Mouse (Mus musculus): ENCODE results near the gene Olfr1392. TPM values are rescaled to one million over a fixed set of nuclear protein-coding genes. Genes with fewer than 3 reads are reported as not detected.

Gene Olfr1392
- polyA plus RNA-seq, 1 experiment from 2014 or later = not detected

- no peak overlapping the region for H3K9ac ChIP-seq
- no peaks in the 10 kb centered on the region for H3K27me3 ChIP-seq (replicated peaks)
- no peak overlapping the region for H3K27ac ChIP-seq
- WGBS (ENCODE audit: insufficient replicate concordance) = 58% methylated on average over 1 of the region's 1 CpGs
- H3K4me1 ChIP-seq = peaks cover 11% of the 10 kb centered on the region
- H3K4me3 ChIP-seq = no peak overlapping the region
- peaks cover 91% of the 10 kb centered on the region for H3K36me3 ChIP-seq
- no peak for ATAC-seq
- H3K9me3 ChIP-seq (replicated peaks) = no peaks in the 10 kb centered on the region
- no peak overlapping the region for H3K4me2 ChIP-seq
Observed at GRCm38 (mm10) chr11:49259829-49260228, 25.3 kb upstream of the Olfr1392 start.

- 0 out of 2 replicates have a peak, but pooled peaks cover 8% of the 10 kb centered on the region for H3K4me1 ChIP-seq
- no peak overlapping the region for H3K9ac ChIP-seq
- no peak overlapping the region for H3K27ac ChIP-seq
- H3K9me3 ChIP-seq (replicated peaks) = no peaks in the 10 kb centered on the region
- H3K4me3 ChIP-seq = no peak overlapping the region
- ATAC-seq = no peak
- no peaks in the 10 kb centered on the region for H3K27me3 ChIP-seq (replicated peaks)
- H3K4me2 ChIP-seq = no peak overlapping the region
- peaks cover 90% of the 10 kb centered on the region for H3K36me3 ChIP-seq
- WGBS (ENCODE audit: insufficient replicate concordance) = 90% methylated on average over 21 of the region's 21 CpGs
Observed at GRCm38 (mm10) chr11:49260598-49261312, 24.3 kb upstream of the Olfr1392 start.

DNA sequence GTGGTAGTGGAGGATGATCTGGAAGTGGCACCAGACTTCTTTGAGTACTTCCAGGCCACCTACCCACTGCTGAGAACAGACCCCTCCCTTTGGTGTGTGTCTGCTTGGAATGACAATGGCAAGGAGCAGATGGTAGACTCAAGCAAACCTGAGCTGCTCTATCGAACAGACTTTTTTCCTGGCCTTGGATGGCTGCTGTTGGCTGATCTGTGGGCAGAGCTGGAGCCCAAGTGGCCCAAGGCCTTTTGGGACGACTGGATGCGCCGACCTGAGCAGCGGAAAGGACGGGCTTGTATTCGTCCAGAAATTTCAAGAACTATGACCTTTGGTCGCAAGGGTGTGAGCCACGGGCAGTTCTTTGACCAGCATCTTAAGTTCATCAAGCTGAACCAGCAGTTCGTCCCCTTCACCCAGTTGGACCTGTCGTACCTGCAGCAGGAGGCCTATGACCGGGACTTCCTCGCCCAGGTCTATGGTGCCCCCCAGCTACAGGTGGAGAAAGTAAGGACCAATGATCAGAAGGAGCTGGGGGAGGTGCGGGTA, 23.7 kb upstream of the Olfr1392 start:
- Histone ChIP-seq H3K4me2 (no peak overlapping the region), H3K27ac (no peak overlapping the region), H3K36me3 (peaks cover 87% of the 10 kb centered on the region), H3K9ac (no peak overlapping the region), H3K9me3 (replicated peaks) (no peaks in the 10 kb centered on the region), H3K4me3 (no peak overlapping the region), H3K4me1 (0 out of 2 replicates have a peak, but pooled peaks cover 11% of the 10 kb centered on the region), H3K27me3 (replicated peaks) (no peaks in the 10 kb centered on the region)
- WGBS (ENCODE audit: insufficient replicate concordance) = 89% methylated on average over 14 of the region's 14 CpGs
- ATAC-seq = no peak

GRCm38 (mm10) chr11:49262286-49262685, 22.8 kb upstream of the Olfr1392 start:
- Histone ChIP-seq H3K4me1 (0 out of 2 replicates have a peak, but pooled peaks cover 6% of the 10 kb centered on the region), H3K27me3 (replicated peaks) (no peaks in the 10 kb centered on the region), H3K36me3 (peaks cover 78% of the 10 kb centered on the region), H3K27ac (no peak overlapping the region), H3K9ac (no peak overlapping the region), H3K4me3 (no peak overlapping the region), H3K4me2 (no peak overlapping the region), H3K9me3 (replicated peaks) (no peaks in the 10 kb centered on the region)
- no peak for ATAC-seq
- WGBS (ENCODE audit: insufficient replicate concordance) = 89% methylated on average over 5 of the region's 5 CpGs

DNA sequence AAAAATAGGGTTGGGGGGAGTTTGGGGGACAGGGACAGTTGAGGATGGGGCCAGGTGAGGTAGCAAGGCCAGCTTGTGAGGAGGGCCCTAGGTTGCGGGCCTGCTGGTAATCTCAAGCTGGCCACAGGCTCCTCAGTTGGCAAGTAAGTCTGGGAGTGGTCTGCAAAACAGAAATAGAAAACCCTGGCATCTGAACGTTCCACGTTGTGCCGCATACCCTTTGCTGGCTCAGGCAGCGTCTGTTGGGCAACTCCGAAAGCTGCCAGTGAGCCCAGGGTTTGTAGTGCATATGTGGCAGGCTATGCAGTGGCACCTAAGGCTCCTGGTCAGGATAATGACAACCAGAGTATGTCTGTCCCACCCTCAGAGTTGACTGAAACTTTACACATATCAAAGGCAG, 21.9 kb upstream of the Olfr1392 start:
- WGBS (ENCODE audit: insufficient replicate concordance) = 87% methylated on average over 6 of the region's 6 CpGs
- no peak overlapping the region for H3K9ac ChIP-seq
- H3K4me1 ChIP-seq = 0 out of 2 replicates have a peak, but pooled peaks cover 12% of the 10 kb centered on the region
- ATAC-seq = no peak
- no peak overlapping the region for H3K4me3 ChIP-seq
- no peak overlapping the region for H3K4me2 ChIP-seq
- peaks cover 73% of the 10 kb centered on the region for H3K36me3 ChIP-seq
- no peaks in the 10 kb centered on the region for H3K9me3 ChIP-seq (replicated peaks)
- H3K27me3 ChIP-seq (replicated peaks) = no peaks in the 10 kb centered on the region
- H3K27ac ChIP-seq = 0 out of 2 replicates have a peak overlapping the region, but pooled peaks have one; percentile 10

GRCm38 (mm10) chr11:49264081-49264480, 21.0 kb upstream of the Olfr1392 start:
- H3K9me3 ChIP-seq (replicated peaks) = no peaks in the 10 kb centered on the region
- no peak overlapping the region for H3K4me3 ChIP-seq
- H3K27ac ChIP-seq = no peak overlapping the region
- no peak overlapping the region for H3K9ac ChIP-seq
- H3K27me3 ChIP-seq (replicated peaks) = no peaks in the 10 kb centered on the region
- H3K4me2 ChIP-seq = no peak overlapping the region
- WGBS (ENCODE audit: insufficient replicate concordance) = 87% methylated on average over 7 of the region's 7 CpGs
- 0 out of 2 replicates have a peak, but pooled peaks cover 12% of the 10 kb centered on the region for H3K4me1 ChIP-seq
- peaks cover 67% of the 10 kb centered on the region for H3K36me3 ChIP-seq
- ATAC-seq = no peak

DNA sequence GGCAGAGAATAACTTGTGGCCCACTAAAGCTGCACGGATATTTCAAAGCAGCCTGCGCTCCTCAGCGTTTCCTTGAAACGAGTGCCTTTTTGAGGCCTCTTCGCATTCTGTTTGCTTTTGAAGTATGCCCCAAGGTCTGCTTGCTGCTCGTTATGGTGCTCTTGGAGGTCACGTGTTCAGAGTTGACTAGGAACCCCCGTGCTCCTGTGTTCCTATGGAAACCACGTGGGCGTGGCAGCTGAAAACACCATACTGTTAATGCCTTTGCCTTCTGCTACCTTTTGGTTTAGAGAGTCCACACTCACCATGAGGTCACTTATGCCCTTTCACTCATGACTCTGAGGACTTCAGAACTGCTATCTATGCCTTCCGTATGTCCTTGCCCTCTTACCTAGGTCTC, 20.5 kb upstream of the Olfr1392 start:
- Histone ChIP-seq H3K4me1 (0 out of 2 replicates have a peak, but pooled peaks cover 12% of the 10 kb centered on the region), H3K27me3 (replicated peaks) (no peaks in the 10 kb centered on the region), H3K36me3 (peaks cover 63% of the 10 kb centered on the region), H3K9me3 (replicated peaks) (no peaks in the 10 kb centered on the region), H3K9ac (0 out of 2 replicates have a peak overlapping the region, but pooled peaks have one; percentile 10), H3K27ac (no peak overlapping the region), H3K4me2 (no peak overlapping the region), H3K4me3 (no peak overlapping the region)
- WGBS (ENCODE audit: insufficient replicate concordance) = 70% methylated on average over 11 of the region's 11 CpGs
- no peak for ATAC-seq

GRCm38 (mm10) chr11:49265101-49265500, 20.0 kb upstream of the Olfr1392 start:
- H3K9me3 ChIP-seq (replicated peaks) = no peaks in the 10 kb centered on the region
- H3K4me1 ChIP-seq = 0 out of 2 replicates have a peak, but pooled peaks cover 12% of the 10 kb centered on the region
- H3K27ac ChIP-seq = no peak overlapping the region
- H3K36me3 ChIP-seq = peaks cover 58% of the 10 kb centered on the region
- no peak overlapping the region for H3K4me2 ChIP-seq
- H3K27me3 ChIP-seq (replicated peaks) = no peaks in the 10 kb centered on the region
- no peak for ATAC-seq
- WGBS (ENCODE audit: insufficient replicate concordance) = 76% methylated on average over 8 of the region's 8 CpGs
- no peak overlapping the region for H3K9ac ChIP-seq
- no peak overlapping the region for H3K4me3 ChIP-seq

GRCm38 (mm10) chr11:49266671-49267070, 18.4 kb upstream of the Olfr1392 start:
- H3K4me2 ChIP-seq = no peak overlapping the region
- H3K27me3 ChIP-seq (replicated peaks) = no peaks in the 10 kb centered on the region
- ATAC-seq = peak; percentile 47; the same call in 1 of the 2 replicates
- WGBS (ENCODE audit: insufficient replicate concordance) = 68% methylated on average over 6 of the region's 6 CpGs
- 0 out of 2 replicates have a peak, but pooled peaks cover 12% of the 10 kb centered on the region for H3K4me1 ChIP-seq
- 0 out of 2 replicates have a peak overlapping the region, but pooled peaks have one; percentile 27 for H3K27ac ChIP-seq
- H3K9me3 ChIP-seq (replicated peaks) = no peaks in the 10 kb centered on the region
- no peak overlapping the region for H3K4me3 ChIP-seq
- H3K36me3 ChIP-seq = peaks cover 42% of the 10 kb centered on the region
- no peak overlapping the region for H3K9ac ChIP-seq

GRCm38 (mm10) chr11:49267316-49267715, 17.8 kb upstream of the Olfr1392 start:
- no peak for ATAC-seq
- Histone ChIP-seq H3K27me3 (replicated peaks) (no peaks in the 10 kb centered on the region), H3K9me3 (replicated peaks) (no peaks in the 10 kb centered on the region), H3K9ac (no peak overlapping the region), H3K4me2 (no peak overlapping the region), H3K4me3 (no peak overlapping the region), H3K36me3 (peaks cover 36% of the 10 kb centered on the region), H3K4me1 (0 out of 2 replicates have a peak, but pooled peaks cover 12% of the 10 kb centered on the region), H3K27ac (peak overlapping the region; percentile 45; the same call in 1 of the 2 replicates)
- 83% methylated on average over 10 of the region's 10 CpGs for WGBS (ENCODE audit: insufficient replicate concordance)

GRCm38 (mm10) chr11:49267970-49268579, 17.0 kb upstream of the Olfr1392 start:
- Histone ChIP-seq H3K9ac (no peak overlapping the region), H3K4me3 (no peak overlapping the region), H3K27me3 (replicated peaks) (no peaks in the 10 kb centered on the region), H3K4me2 (no peak overlapping the region), H3K27ac (no peak overlapping the region), H3K4me1 (0 out of 2 replicates have a peak, but pooled peaks cover 12% of the 10 kb centered on the region), H3K36me3 (peaks cover 28% of the 10 kb centered on the region), H3K9me3 (replicated peaks) (no peaks in the 10 kb centered on the region)
- 76% methylated on average over 15 of the region's 15 CpGs for WGBS (ENCODE audit: insufficient replicate concordance)
- no peak for ATAC-seq

DNA sequence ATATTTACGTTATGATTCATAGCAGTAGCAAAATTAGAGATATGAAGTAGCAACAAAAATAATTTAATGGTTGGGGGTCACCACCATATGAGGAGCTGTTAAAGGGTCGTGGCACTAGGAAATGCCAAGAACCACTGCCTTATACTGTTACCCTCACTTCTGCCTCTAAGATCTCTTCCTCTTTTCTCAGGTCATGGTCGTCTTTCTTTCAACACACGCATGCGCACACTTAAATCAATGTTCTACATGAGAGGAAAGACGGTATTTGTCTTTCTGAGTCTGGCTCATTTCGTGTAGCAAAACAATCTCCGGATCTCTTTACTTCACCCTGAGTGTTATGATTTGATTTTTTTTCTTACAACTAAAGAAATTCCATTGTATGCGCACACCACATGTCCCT, 15.3 kb upstream of the Olfr1392 start:
- 0 out of 2 replicates have a peak, but pooled peaks cover 12% of the 10 kb centered on the region for H3K4me1 ChIP-seq
- no peak overlapping the region for H3K9ac ChIP-seq
- H3K4me2 ChIP-seq = no peak overlapping the region
- ATAC-seq = no peak
- H3K9me3 ChIP-seq (replicated peaks) = no peaks in the 10 kb centered on the region
- no peak overlapping the region for H3K27ac ChIP-seq
- no peaks in the 10 kb centered on the region for H3K27me3 ChIP-seq (replicated peaks)
- H3K36me3 ChIP-seq = peaks cover 13% of the 10 kb centered on the region
- WGBS (ENCODE audit: insufficient replicate concordance) = 78% methylated on average over 9 of the region's 9 CpGs
- H3K4me3 ChIP-seq = no peak overlapping the region

Data from liver, embryonic 12.5 days (tissue).